Mouse (Mus musculus) MN1 (cell line): Measurements from ENCODE around the gene Mt4.
"Not testable (repeated sequence)": the region's sequence is repeated elsewhere in the genome, so short reads cannot be mapped to it uniquely, and the experiment has no call there.

ENCODE experiments used
- DNase-seq: peaks from one replicate; pipeline ENCODE4 v3.0.0-alpha.2; 2016; ENCODE audit warnings: low spot score

Mt4 gene

DNA sequence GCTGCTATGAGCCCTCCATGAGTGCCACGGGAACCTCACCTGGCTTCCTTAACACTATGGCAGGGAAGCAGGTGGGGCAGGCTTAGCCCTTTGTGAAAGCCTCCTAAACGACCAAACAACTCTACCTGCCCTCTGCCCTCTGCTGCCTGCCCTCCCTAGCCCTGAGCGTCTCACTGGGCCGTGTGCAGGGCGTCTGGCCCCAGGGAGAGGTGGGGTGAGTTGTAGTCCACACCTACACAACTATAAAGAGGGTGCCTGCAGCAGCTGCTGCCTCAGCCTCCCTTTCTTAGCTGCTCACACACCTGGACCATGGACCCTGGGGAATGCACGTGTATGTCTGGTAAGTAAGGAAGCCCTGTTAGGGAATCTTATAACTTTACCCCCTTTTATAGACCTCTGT, at the start of gene Mt4:
TSS of gene Mt4 (plus strand) at position 265 of the 400 bp plus-strand sequence.
- no peak for DNase-seq

DNA sequence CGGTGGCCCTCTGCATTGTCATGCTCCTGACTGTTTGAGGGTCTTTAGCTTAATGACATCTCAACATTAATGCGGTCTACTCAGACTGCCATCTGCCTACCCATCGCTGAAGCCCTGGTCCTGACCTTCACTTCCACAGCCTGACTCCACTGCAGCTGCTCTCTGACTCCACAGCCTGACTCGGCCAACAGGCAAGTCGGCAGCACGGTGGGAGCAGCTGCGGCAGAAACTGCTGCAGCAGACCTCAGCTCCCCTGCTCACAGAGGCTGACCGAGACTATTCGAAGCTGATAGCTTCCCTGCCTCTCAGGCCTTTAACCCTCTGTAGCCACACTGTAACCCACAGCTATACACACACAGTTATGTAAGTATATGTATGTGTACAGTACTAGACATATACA, 49.0 kb upstream of the Mt4 start:
- no peak for DNase-seq

DNA sequence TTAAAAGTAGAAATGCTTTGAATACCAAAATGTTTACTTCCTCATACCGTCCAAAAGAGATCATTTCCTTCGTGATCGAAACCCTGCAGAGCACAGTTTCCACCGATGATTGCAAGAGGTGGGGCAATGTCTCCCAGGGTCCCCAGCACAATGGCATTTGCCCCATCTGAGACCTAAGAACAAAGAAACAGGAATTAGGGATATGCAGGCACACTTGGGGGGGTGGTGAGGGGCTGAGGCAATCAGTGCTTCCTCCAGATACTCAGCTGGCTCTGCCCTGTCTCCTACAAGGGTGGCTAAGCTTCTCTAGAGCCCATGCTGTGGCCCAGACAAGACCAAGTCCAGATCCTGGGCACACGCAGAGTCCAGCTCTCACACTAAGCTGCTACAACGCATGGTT, 47.3 kb upstream of the Mt4 start:
- DNase-seq = no peak

DNA sequence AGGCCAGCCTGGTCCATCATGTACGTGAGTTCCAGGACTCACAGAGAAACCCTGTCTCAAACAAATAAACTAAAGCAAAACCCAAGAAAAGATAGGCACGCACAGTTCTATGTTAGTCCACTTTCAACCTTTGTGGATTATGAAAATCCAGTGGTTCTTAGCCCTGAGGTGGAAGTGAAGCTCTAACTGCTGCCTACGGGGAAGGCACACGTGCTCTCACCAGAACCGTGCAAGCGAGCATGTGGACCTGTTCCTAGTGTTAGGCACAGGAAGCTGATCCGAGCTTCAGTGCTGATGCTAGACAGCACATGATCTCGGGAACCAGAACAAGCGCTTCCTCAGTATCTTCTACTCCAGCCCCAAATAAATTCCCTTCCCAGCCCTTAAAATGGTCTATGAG, 44.1 kb upstream of the Mt4 start:
- DNase-seq = no peak

DNA sequence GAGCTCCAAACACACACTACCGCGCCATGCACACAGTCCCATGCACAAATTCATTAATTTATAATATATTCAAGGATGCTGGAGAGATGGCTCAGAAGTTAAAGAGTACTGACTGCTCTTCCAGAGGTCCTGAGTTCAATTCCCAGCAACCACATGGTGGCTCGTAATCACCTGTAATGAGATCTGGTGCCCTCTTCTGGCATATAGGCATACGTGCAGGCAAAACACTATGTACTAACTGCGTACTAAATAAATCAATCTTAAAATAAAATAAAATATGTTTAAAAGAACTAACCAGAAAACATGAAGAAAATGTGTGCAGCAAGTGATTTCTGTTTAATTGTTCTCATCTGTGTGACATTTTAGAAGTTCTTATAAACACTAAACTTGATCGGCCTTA, 42.7 kb upstream of the Mt4 start:
- DNase-seq = no peak

DNA sequence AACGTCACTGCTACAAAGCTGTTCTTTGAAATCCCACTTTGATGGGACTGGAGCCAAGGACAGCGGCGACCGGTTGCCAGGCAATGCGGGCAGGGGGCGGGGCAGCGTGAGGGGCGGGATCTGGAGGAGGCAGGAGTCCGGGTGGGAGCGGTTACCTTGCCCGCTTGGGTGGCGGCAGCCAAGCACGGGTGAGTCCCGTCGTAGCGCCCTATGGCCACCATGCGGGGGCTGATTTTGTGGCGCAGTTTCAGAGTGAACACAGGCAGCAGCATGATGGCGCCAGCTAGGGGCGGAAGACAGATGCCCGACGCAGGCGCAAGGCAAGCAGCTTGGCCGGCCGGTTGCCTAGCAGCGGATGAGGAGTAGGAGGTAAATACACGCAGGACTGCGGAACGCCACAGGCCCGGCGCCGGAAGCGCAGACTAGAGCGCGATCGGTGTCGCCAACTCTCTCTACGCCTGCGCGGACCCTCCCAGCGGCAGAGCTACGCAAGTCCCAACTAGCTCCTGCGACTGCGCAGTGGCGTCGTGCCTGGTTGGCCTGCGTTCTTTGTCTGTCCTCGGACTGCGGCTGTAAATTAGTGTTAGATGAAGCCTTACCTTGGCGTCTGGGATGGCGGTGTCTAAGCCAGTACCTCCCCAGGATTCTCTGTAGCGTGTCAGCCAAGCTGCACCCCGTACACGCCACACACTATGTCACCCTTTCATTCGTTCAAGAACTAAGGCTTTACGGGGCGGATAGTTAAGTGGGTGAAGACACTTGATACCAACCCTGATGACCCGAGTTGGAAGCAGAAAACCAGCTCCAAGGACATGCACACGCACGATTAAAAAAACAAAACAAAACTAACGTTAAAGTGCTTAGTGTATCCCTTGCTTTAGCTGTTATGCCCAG, 38.7 kb upstream of the Mt4 start, which contains the start of gene Bbs2:
TSS of gene Bbs2 (minus strand) at position 848 of the 894 bp plus-strand sequence.
- DNase-seq = peak; percentile 100

DNA sequence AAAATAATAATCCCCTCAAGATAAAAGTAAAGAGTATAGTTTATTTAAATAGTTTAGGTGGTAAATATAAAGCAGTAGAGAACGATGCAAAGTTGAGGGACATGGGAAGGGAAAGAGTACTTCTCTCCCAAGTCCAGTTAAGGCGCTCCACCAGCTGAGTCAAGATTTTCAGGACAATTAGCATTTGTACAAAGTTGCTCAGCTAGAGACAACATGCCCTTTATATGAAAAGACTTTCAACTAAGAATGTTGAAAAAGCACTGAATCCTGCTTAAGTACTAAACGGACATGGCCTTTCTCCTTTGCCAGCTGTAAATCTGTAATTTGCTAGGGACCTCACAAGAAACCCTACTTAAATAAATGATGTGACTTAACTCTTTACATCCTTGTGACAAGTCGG, 38.0 kb upstream of the Mt4 start:
- peak; percentile 26 for DNase-seq

DNA sequence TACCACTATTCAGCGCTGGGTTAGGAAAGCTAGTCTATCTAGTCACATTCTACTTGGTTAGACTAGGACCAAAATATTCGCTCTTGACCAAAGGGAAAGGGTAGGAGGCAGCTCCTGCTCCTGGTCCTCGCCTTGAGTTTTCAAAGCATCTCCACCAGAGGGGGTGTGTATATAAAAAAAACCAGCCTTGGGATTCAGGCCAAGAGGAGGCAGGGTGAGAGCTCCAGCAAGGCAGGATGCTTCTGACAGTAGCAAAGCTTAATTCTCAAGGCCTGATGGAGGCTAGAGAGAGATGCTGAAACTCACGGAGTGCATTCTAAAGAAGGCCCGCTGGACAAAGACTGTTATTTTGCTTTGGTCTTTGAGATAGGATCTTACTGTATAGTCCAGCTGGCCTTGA, 32.9 kb upstream of the Mt4 start:
- peak; percentile 68 for DNase-seq

DNA sequence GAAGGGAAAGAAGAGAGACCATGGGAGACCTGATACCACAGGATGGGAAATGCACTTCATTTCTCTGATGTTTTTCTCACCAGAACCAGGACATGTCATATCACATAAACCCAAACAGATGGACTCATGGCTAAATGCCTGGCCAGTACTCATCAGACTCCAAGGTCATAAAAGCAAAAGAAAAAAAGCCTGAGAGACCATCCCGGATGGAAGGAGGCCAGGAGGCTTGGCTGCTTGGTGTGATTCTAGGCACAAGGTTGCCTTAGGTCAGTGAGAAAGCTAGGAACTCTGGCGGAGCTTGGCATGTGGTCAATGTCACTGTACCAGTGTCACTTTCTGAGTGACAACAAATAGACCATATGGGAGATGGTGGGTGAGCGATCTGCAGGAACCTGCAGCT, 29.1 kb upstream of the Mt4 start:
- peak; percentile 14 for DNase-seq

DNA sequence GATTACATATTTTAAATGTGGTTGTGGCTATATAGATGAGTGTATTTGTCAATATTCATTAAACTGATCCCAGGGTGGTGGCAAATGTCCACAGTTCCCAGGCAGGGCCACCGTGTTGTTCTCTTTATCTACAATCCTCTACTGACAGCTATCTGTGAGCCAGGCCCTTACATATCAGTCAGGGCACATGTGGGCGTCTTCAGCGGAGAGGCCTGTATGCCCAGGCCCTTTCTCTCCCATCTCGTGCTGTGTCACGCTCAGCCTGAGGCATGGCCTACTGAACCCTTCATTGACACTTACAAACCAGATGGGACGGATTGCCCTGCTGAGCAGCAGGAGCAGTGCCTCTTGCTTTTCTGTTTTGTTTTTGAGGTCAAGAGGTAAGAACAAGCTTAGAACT, 27.6 kb upstream of the Mt4 start:
- DNase-seq = no peak

DNA sequence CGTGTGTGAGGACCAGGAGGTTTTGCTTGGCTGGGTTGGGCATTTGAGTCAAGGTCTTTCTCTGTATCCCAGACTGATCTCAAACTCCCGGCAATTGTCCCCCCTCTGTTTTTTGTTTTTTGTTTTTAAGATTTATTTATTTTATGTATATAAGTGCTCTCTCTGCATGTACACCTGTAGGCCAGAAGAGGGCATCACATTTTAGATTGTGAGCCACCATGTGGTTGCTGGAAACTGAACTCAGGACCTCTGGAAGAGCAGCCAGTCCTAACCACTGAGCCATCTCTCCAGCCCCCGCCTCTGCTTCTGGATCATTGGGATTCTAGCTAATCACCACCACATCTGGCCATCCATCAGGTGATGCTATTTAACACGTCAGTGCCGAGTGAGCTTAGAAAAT, 27.2 kb upstream of the Mt4 start:
- DNase-seq = no peak

DNA sequence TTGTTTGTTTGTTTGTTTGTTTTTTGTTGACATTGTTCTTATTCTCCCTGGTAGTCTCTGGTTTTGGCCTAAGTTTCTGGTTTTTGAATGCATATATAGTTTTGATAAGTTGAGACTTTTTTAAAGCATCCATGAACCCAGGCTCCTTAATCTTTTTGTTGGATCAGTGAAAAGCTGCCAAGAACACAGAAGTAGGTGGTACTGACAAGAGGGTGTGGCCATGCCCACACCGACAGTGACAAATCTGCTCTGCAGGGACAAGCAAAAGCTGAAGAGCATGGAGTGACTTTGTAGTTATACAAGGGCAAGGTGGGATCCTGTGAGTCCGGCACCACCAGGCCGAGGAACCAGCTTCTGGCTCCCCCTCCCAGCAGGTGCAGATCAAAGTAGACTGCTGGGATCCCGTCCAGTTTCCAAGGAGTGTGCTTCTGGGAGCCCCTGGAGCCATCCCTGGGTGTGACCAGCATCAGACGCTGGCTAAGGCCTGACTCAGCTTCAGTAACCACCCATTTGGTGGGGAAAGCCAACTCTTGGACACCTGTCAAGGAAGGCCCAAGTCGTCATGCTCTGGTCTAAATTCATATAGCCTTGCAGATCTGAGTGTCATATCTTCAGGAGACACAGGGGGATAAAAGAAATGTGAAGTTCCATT, 26.3 kb upstream of the Mt4 start:
- no peak for DNase-seq

DNA sequence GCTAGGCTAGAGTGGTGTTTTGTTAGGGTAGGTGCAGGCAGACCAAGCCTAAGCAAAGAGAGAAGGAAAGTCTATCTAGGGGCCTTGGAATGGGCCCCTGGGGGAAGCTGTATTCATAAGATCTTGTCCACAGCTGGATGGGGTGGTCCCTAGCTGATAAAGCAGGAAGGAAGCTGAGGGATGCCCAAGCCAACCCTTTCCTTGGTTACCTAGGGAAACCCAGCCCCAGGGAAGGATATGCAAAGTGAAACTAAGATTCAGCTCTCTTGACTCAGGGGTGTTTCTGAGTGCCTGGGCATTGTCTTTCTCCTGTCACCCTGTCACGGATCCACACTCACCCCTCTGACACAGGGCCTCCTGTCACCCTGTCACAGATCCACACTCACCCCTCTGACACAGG, 23.6 kb upstream of the Mt4 start:
- no peak for DNase-seq

DNA sequence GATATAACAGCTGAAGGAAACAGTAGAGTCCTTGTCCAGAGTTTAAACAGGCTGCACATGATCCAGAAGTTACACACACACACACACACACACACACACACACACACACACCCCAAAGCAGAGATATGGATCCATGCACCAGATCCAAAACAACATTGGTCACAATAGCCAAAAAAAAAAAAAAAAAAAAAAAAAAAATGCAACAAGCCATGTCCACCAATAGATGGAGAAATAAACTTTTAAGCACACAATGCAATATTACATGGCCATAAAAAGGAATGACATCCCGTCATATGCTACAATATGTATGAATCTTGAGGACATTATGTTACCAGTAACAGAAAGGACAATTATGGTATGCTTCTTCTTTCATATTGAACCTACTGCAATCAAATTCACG, 23.0 kb upstream of the Mt4 start:
- DNase-seq = no peak

DNA sequence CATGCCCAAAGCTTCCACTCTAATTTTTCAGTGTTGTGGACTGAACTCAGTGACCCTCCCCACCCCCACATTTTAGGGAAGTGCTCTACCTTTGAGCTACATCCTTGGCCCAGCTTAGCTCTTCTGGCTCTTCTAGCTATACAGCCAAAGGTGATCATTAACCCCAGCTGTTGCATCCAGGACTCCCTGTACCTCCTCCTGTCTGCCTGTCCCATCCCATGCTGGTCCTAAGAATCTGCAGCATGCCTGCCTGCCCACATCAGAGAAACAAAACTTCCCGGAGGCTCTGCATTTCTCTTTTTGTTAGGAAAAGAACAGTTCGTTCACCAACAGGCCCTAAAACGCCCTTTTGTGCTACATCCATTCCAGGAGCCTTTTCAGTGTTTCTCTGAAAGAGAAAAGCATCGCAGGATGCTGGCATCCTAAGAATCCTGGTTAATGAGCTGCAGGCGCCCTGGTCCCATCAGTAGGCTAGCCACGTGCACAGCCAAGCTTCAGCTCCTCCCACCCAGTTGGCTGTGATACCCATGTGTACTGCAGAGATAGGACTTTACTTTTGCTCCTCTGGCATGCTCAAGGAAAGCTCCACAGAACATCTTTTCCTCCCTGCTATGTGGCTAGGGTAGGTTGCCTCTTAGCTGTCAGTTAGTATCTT, 18.1 kb upstream of the Mt4 start:
- no peak for DNase-seq

DNA sequence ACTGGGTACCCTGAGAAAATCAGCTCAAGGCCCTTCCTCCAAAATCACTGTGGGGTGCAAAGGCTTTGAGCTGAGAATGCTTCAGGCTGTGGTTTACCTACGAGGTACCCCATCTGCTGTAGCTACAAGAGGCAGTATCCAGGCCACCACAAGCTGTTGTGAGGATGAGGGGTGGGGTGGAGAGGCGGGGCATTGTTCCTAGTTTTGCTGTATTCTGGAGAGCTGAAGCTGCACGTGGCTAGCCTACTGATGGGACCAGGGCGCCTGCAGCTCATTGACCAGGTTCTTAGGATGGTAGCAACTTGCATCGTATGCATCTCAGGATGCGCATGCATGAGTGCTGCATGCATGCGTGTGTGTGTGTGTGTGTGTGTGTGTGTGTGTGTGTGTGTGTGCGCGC, 15.4 kb upstream of the Mt4 start:
- no peak for DNase-seq

DNA sequence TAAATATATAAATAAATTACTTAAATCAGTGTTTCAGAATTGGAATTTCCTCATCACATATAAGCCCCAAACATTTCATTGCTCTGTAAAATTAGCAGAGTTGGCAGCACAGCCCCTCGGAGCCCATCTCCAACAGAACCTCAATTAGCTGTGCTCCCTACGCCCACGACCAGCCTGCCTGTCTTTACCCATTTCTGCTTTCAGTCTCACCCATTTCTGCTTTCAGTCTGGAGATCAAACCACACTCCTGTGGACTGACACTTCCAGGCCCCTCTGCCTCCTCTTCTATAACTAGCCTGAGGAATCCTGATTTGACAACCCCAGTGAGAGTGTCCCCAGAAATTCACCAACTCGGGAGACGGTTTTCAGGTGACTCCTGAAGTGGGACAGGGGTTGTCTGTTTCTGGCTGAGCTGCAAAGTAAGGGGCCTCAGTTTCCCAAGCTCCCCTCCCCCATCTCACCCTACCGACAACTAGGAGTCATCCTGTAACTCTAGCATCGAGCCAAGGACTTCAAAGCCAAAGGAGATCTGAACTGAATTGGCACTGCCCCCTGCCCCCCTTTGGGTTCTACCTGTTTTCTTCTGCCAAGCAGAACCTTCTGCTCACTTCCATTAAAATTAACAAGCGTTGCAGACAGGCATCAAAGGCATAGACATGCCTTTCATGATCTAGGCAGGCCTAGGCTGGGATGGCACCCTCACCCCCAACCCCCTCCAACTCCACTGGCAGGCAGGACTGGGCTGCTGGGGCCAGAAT, 14.1 kb upstream of the Mt4 start:
- no peak for DNase-seq

DNA sequence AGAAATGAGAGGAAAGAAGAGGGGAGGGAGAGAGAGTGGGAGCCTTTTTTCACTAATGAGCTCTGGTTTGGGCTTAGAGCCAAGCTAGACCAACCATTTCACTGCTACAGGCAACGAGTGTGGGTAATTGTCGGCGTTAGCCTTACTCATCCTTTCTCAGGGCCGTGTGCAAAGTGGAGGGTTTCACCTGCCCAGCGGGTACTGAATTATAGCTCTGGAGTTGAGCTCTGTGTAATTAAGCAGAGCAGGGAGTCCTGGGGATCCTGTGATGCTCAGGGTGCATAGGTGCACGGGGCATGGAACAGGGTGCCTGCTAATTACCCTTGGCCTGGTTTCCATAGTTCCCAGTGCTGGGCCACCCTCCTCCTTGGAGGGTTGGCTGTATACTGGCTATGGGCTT, 9.3 kb upstream of the Mt4 start:
- DNase-seq = peak; percentile 43

DNA sequence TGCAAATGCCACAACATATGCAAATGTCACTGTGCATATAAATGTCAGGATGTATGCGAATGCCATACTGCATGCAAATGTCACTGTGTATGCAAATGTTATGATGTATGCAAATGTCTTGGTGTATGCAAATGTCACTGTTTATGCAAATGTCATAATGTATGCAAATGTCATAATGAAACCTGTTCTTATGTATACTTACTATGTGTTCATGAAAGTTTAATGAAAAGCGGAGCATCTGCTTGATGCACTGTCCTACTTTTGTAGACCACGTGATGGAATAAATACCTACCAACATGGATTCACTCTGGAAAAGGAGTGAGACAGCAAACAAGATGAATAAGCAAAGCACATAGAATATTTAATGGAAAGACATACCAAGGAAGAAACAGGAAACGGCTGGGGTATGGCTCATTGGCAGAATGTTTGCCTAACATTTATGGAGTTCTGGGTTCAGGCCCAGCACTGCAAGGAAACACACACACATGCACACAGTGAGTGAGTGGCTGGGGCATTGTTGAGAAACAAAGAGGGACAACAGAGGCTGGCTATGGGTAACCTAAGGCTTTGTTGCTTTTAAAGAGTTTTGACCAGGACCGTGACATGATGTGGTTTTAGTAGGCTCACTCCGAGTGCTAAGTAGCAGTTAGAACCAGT, 7.7 kb upstream of the Mt4 start:
- no peak for DNase-seq

DNA sequence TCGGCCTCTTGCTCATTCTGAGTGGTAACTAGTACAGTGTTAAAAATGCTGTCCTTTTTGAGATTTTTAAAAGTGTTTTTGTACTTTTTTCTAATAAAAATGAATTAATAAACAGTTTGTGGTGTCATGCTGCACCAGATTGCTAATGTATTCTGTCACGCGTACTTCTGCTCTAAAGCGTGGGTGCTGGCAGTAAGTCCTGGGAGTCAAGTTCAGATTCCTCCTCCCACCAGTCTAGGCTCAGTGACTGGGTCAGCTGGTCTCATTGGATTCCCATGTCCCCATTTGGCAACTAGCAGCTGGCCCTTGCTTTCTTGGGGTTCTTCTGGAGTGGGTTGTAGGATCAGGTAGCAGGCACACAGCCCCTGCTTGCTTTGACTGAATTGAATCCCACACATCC, 6.9 kb upstream of the Mt4 start:
- no peak for DNase-seq

DNA sequence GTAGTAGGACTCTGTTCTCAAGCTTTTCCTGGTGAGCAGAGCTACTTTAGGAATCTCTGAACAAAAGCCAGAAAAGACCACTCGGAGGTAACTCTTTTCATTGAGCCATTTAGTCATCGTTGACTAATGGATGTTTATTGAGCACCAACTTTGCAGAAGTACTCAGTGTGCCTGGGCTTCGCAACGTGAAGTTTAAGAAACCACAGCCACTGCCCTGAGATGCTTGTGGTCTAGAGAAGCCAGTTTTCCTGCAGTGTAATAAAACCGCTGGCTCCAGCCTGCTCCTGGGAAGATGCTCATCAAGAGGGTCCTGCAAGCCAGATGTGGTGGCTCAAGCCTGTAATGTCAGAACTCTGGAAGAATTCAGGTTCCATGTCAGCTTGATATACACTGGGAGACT, 4.9 kb upstream of the Mt4 start:
- no peak for DNase-seq

DNA sequence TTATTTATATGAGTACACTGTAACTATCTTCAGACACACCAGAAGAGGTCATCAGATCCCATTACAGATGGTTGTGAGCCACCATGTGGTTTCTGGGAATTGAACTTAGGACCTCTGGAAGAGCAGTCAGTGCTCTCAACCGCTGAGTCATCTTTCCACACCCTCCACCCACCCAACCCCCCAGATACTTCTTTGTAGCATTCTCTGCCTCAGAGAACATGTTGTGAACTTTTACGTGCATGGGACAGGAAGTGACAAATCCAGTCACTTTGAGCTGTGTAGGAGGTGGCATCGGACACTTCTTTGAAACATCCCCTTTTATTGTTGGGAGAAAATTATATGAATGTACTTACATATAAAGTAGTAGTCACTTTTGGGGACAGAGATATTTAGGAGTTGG, 2.4 kb upstream of the Mt4 start:
- not testable (repeated sequence) for DNase-seq
